14 mouse cellular contexts compared by ENCODE assay signal in genomic region chr4:96525772-96526171, GRCm38 (mm10). TPM values are rescaled to one million over a fixed set of nuclear protein-coding genes. Genes with fewer than 3 reads are reported as not detected.
DNase-seq lines count a peak whose midpoint lies in the region; TF ChIP-seq lines count a peak whose summit lies in the region.
"Had no signal": no experiment of that assay in that cellular context is flagged by ENCODE, and none has a peak within 500 bp of the region (broad histone marks: within the 10 kb centered on the region; RNA-seq: fewer than 3 reads in every experiment).

No protein-coding gene starts in this region.

- no peak for TF ChIP-seq POLR2A in brain, embryonic 14.5 days (IDR thresholded peaks at IDR 0.05; ENCODE audit: borderline replicate concordance, extremely low read depth, insufficient read depth, insufficient read length, poor library complexity, severe bottlenecking)
- TF ChIP-seq POLR2A in lung, adult 2 months (IDR thresholded peaks at IDR 0.05; ENCODE audit: borderline replicate concordance, extremely low read depth, low read depth, low read length) = no peak

- 24% methylated on average over 1 of the region's 1 CpGs for WGBS in lung, adult 2 months

- DNase-seq in adrenal gland, postnatal 36 days = peak; percentile 1 to 9
- DNase-seq in adrenal gland, postnatal 4 days (ENCODE audit: low spot score in 2 of 2) = no peak
- peak; percentile 7 to 13 for DNase-seq in left cerebral cortex, adult 18-20 months (ENCODE audit: low spot score in 2 of 2)
- DNase-seq in left cerebral cortex, postnatal 36 days (ENCODE audit: low spot score in 2 of 2) = no peak
- DNase-seq in brain, embryonic 14.5 days (ENCODE audit: low read depth) = peak; percentile 14
- DNase-seq in layer of hippocampus, postnatal 10 days (ENCODE audit: low spot score in 2 of 2) = peak; percentile 7 to 25
- no peak for DNase-seq in lung, postnatal 25 days (ENCODE audit: low spot score)
- DNase-seq in lung, adult 2 months = no peak
- DNase-seq: lung, postnatal 36 days had no signal

- no peak overlapping the region for H3K4me3 ChIP-seq in lung, adult 2 months (replicated peaks; ENCODE audit: extremely low read depth, low read depth, low read length)
- H3K4me3 ChIP-seq: embryonic facial prominence, embryonic 12.5 days; neural tube, embryonic 15.5 days had no signal

- no peaks in the 10 kb centered on the region for H3K4me1 ChIP-seq in lung, adult 2 months (ENCODE audit: control insufficient read depth, insufficient read depth, low read length)
- H3K4me1 ChIP-seq: embryonic facial prominence, embryonic 12.5 days; neural tube, embryonic 15.5 days had no signal

- intact Hi-C loops in left cerebral cortex, postnatal 36 days (cut with DNase I) = loop anchor here (10.0 kb wide), 1 partner anchor 251 kb away; no protein-coding TSS in a partner anchor

- peak; percentile 31; the same call in 1 of the 2 replicates for TF ChIP-seq CTCF in brain, embryonic 14.5 days (IDR thresholded peaks at IDR 0.05; ENCODE audit: borderline replicate concordance, extremely low read depth, insufficient read depth, insufficient read length)
- no peak for TF ChIP-seq CTCF in lung, adult 2 months (IDR thresholded peaks at IDR 0.05; ENCODE audit: insufficient read depth, low read length)

RNA-seq across cellular contexts. Expression of gene Cyp2j8, which starts 18.6 kb away (rescaled TPM):
- not detected for total RNA-seq in adrenal gland, postnatal 36 days (2021)
- not detected for total RNA-seq in adrenal gland, postnatal 4 days (2021)
- total RNA-seq in left cerebral cortex, adult 18-20 months (2021) = under 1 TPM in 1 of 2 experiments, not detected in 1; 0.23 TPM
- total RNA-seq in left cerebral cortex, postnatal 36 days (2021) = not detected
- polyA plus RNA-seq in brain, embryonic 14.5 days (2012; rRNA removed) = 0.05 TPM in 1 of 2 replicates, not detected in the other
- under 1 TPM in 1 of 2 experiments, not detected in 1; 0.23 TPM for total RNA-seq in layer of hippocampus, postnatal 10 days (2021)
- polyA plus RNA-seq in lung, adult 2 months (2012; rRNA removed) = not detected in 2 replicates
- total RNA-seq: gastrocnemius, adult 18-20 months; hematopoietic stem cell, adult 5-6 weeks; left cerebral cortex, postnatal 14 days had no signal
- polyA plus RNA-seq: embryonic facial prominence, embryonic 12.5 days; neural tube, embryonic 15.5 days had no signal

RNA-seq across cellular contexts. Expression of gene Cyp2j6, which starts 27.7 kb away (rescaled TPM):
- total RNA-seq in adrenal gland, postnatal 36 days (2021) = 1 to 10 TPM; 5.8 to 6.6 TPM
- total RNA-seq in adrenal gland, postnatal 4 days (2021) = 1 to 10 TPM; 6.5 to 7.6 TPM
- total RNA-seq in left cerebral cortex, adult 18-20 months (2021) = 10 to 100 TPM; 14.6 to 15.6 TPM
- total RNA-seq in left cerebral cortex, postnatal 36 days (2021) = 10 to 100 TPM; 14.5 to 15.2 TPM
- 2.7 and 3.9 TPM in 2 replicates for polyA plus RNA-seq in brain, embryonic 14.5 days (2012; rRNA removed)
- 10 to 100 TPM; 11.8 to 13.0 TPM for total RNA-seq in layer of hippocampus, postnatal 10 days (2021)
- 3.0 and 3.8 TPM in 2 replicates for polyA plus RNA-seq in lung, adult 2 months (2012; rRNA removed)

Comparison
In these comparisons a context has a peak if more than half of its experiments do, and no peak if none do; other contexts are left out.
1. DNase-seq: peak in adrenal gland, postnatal 36 days (2 of 2), left cerebral cortex, adult 18-20 months (2 of 2), brain, embryonic 14.5 days (single experiment) and layer of hippocampus, postnatal 10 days (2 of 2); none in adrenal gland, postnatal 4 days (0 of 2), left cerebral cortex, postnatal 36 days (0 of 2), lung, postnatal 25 days (single experiment) and lung, adult 2 months (single experiment).